Mouse (Mus musculus) intestine, embryonic 14.5 days (tissue): Measurements from ENCODE around the gene Sirt2. TPM values are rescaled to one million over a fixed set of nuclear protein-coding genes. Genes with fewer than 3 reads are reported as not detected.

Source experiments
- ATAC-seq: fragments of 200-750 bp; cut with Nextera tagmentation; replicated peaks from 2 replicates; pipeline ENCODE4 v1.8.0; 2017; ENCODE audit warnings: low read depth, moderate number of reproducible peaks, moderate TSS enrichment, moderate library complexity; ENCODE audit not compliant: low FRiP score, low TSS enrichment
- DNase-seq: peaks from one replicate; pipeline ENCODE4 v3.0.0-alpha.2; 2018; ENCODE audit warnings: low spot score
- H3K27ac ChIP-seq: fragments of 300-500 bp; sonication (generic); 2 replicates; pipeline ENCODE4 v1.5.1; 2014; ENCODE audit warnings: low read depth, mild to moderate bottlenecking, control low read depth
- H3K27me3 ChIP-seq: fragments of 300-500 bp; sonication (generic); replicated peaks from 2 replicates; pipeline ENCODE4 v1.6.1; 2014; ENCODE audit warnings: low read length, control low read depth; ENCODE audit not compliant: control insufficient read depth, insufficient read depth
- H3K36me3 ChIP-seq: fragments of 300-500 bp; sonication (generic); 2 replicates; pipeline ENCODE4 v1.6.1; 2014; ENCODE audit warnings: low read length, control low read depth; ENCODE audit not compliant: control insufficient read depth, insufficient read depth
- H3K4me1 ChIP-seq: fragments of 300-500 bp; sonication (generic); replicated peaks from 2 replicates; pipeline ENCODE4 v1.6.1; 2014; ENCODE audit warnings: low read length, control low read depth, mixed read lengths; ENCODE audit not compliant: control insufficient read depth, insufficient read depth
- H3K4me2 ChIP-seq: fragments of 300-500 bp; sonication (generic); 2 replicates; pipeline ENCODE4 v1.6.1; 2014; ENCODE audit warnings: low read length
- H3K4me3 ChIP-seq: fragments of 300-500 bp; sonication (generic); 2 replicates; pipeline ENCODE4 v1.5.1; 2014; ENCODE audit warnings: low read depth, low read length, control low read depth, mixed read lengths
- H3K9ac ChIP-seq: fragments of 300-500 bp; sonication (generic); 2 replicates; pipeline ENCODE4 v1.6.1; 2014; ENCODE audit warnings: mild to moderate bottlenecking, low read length
- H3K9me3 ChIP-seq: fragments of 300-500 bp; sonication (generic); 2 replicates; pipeline ENCODE4 v1.6.1; 2016; ENCODE audit warnings: low read length, control low read depth; ENCODE audit not compliant: control insufficient read depth
- WGBS: fragments of 180-500 bp; shearing (Covaris S2); extraction: QIAGEN DNeasy Blood & Tissue Kit; methylation state at CpG from one replicate; pipeline ENCODE4 v1.1.7; 2014; 5-methylcytosine and 5-hydroxymethylcytosine counted together
- polyA plus RNA-seq: library from polyadenylated mRNA; unstranded; fragments of >200 nt; fragmentation: Nextera tagmentation; extraction: Ambion mirVana; gene quantifications from 2 replicates; pipeline ENCODE4 v1.2.1, GENCODE M21; 2014

Gene Sirt2
- polyA plus RNA-seq, 1 experiment from 2014 or later = 56.8 TPM

DNA sequence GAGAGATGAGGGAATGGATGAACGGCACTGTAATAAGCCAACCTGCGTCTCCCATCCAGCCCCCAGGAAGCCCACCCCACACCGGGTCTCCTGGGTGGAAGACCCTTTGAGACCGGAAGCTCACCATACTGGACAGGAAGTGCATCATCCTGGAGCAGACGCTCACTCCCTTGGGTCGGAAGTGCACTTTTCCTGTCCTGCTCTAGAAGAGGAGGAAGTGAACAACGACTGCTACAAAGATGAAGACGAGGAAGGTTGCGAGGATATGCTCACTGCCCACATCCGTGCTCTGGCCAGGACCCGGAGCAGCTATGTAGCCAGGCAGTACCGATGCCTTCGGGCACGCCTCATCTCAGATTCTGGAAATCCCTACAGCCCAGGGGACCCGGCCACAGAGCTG, 29.3 kb downstream of the Sirt2 start:
- H3K4me3 ChIP-seq = no peak overlapping the region

DNA sequence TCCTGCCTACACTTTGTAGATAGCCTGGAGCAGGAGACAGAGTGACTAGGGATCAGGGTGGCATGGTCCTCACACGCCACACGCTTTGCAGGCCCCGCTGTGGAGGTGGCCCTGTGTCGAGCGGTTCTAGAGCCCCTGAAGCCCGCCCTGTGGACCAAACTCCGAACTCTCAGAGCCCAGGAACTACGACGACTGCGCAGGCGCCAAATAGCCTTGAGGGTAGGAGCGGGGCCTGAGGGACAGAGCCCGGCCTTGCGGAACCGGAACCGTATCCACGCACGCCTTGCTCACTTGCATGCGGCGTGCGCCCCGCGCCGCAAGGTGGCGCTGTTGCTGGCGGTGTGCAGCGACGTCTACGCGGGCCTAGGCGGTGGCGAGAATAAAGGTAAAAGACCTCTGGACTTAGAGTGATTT, 30.0 kb downstream of the Sirt2 start:
- Histone ChIP-seq H3K4me3 (0 out of 2 replicates have a peak overlapping the region, but pooled peaks have one; percentile 2), H3K9me3 (no peaks in the 10 kb centered on the region), H3K27me3 (no peaks in the 10 kb centered on the region), H3K4me1 (peaks cover 10% of the 10 kb centered on the region; the same call in 1 of the 2 replicates), H3K9ac (peak overlapping the region; percentile 1; the same call in 1 of the 2 replicates), H3K4me2 (peak overlapping the region; percentile 13), H3K36me3 (no peaks in the 10 kb centered on the region), H3K27ac (peak overlapping the region; percentile 3; the same call in 1 of the 2 replicates)
- 15% methylated on average over 32 of the region's 32 CpGs for WGBS
- ATAC-seq = peak; percentile 68; the same call in 1 of the 2 replicates
- DNase-seq = peak; percentile 81

More for the DNA sequence above, 29.3 kb downstream of the Sirt2 start:
- no peaks in the 10 kb centered on the region for H3K27me3 ChIP-seq
- no peaks in the 10 kb centered on the region for H3K36me3 ChIP-seq
- H3K4me2 ChIP-seq = peak overlapping the region; percentile 13
- ATAC-seq (no peak), DNase-seq (no peak)
- no peak overlapping the region for H3K27ac ChIP-seq
- no peak overlapping the region for H3K9ac ChIP-seq
- no peaks in the 10 kb centered on the region for H3K9me3 ChIP-seq
- H3K4me1 ChIP-seq = 0 out of 2 replicates have a peak, but pooled peaks cover 7% of the 10 kb centered on the region
- 74% methylated on average over 15 of the region's 15 CpGs for WGBS

DNA sequence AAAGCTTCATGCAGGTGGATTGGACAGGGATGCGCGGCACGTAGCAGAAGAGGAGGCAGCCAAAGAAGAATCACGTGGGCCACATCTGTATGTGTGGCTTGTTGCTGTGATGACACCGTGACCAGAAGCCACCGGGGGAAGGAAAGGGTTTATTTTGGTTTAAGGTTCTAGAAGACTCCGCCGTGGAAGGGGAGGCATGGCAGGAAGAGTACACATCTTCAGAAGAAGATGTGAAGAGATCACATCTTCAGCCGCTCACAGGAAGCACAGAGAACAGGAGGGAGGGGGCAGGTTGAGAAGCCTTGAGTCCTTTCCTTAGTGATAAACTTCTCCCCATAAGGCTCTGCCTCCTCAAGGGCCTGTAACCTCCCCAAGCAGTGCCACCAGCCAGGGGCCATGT, 33.5 kb downstream of the Sirt2 start:
- Histone ChIP-seq H3K4me3 (no peak overlapping the region), H3K36me3 (no peaks in the 10 kb centered on the region), H3K27me3 (no peaks in the 10 kb centered on the region), H3K27ac (no peak overlapping the region), H3K9ac (no peak overlapping the region), H3K4me1 (peaks cover 31% of the 10 kb centered on the region), H3K4me2 (no peak overlapping the region), H3K9me3 (no peaks in the 10 kb centered on the region)
- ATAC-seq = no peak
- DNase-seq = no peak
- 95% methylated on average over 9 of the region's 9 CpGs for WGBS

DNA sequence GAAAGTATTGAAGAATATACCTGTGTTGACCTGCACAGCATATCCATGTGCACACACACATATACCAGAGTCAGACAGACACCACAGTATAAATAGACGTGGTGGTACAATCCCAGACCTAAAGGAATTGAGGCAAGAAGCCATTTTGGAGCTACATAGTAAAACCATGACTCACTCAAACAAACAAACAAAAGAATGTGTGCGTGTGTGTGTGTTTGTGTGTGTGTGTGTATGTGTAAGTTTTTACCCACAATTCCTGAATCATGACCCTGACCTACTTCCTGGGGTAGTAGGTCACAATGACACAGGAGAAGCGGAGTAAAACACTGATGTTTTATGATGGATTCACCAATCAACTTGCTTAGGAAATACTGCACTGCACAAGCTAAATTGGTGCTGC, 34.9 kb downstream of the Sirt2 start:
- WGBS = 49% methylated on average over 3 of the region's 3 CpGs
- ATAC-seq (no peak), DNase-seq (no peak)
- Histone ChIP-seq H3K36me3 (no peaks in the 10 kb centered on the region), H3K27me3 (no peaks in the 10 kb centered on the region), H3K4me1 (peaks cover 31% of the 10 kb centered on the region), H3K4me3 (no peak overlapping the region), H3K27ac (peak overlapping the region; percentile 90), H3K9me3 (no peaks in the 10 kb centered on the region), H3K9ac (no peak overlapping the region), H3K4me2 (no peak overlapping the region)

DNA sequence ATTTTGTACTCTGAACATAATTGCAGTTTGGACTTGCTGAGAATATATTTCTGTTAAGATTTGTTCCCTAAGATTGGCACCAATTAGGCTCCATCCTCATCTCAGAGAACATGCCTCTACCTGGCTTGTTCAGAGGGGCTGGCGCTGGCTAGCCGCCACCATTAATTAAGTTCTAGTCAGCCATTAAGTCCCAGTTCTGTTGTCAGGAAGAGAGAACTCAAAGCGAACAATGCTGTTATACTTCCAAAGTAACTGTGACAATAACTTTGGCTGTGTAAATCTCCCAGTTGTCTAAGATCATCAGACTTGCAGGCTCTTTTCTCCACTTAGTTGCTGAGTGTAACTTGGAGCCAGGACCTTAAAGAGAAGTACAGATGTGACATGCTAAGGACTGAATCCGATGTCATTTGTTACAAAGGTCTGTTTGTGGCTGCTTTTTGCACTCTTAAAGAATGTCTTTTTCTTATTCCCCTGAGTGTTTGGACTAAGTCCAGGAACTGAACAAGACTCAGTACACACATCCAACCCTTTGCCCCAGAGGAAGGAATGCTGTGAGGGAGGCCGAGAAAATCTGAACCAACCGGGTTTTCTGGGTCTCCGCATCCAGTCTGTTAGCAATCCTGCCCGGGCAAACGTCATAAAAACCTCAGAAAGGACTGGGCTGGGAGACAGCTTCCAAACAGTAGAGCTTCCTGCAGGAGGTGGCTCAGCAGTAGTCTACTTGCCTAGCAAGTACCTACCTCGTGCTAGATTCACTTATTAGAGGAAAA, 35.6 kb downstream of the Sirt2 start:
- WGBS = 9% methylated on average over 10 of the region's 10 CpGs

DNA sequence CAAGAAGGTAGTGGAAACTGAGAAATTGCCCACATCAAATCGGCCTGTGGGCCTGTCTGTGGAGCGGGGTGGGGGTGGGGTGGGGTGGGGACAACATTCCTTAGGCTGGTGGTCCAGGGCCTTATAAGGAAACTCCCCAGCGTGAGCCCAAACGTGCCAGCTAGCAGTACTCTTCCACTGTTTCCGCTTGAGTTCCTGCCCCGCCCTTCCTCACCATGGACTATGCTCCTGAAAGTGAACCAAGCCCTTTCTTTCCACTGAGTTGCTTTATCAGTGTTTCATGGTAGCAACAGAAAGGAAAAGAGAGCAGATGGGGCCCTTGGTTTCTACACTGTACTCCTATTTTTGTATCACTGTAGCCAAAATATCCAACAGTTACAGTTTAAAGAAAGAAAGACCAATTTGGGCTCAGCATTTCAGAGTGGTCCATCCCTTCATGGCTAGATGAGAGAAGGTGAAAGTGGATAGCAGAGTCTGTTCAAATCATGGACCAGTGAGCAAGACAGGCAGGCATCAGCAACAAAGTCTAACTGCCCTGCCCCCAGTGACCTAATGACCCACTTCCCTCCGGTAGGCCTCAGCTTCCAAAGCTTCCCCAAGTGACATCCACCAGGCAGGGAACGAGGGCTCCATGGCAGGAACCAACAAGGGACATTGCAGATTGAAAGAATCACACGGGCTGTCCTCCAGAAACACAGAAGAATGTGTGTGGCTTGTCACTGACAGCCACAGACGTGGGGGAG, 36.5 kb downstream of the Sirt2 start:
- H3K36me3 ChIP-seq = no peaks in the 10 kb centered on the region
- WGBS = 8% methylated on average over 10 of the region's 10 CpGs
- H3K4me1 ChIP-seq = peaks cover 32% of the 10 kb centered on the region
- H3K9ac ChIP-seq = peak overlapping the region; percentile 16
- H3K9me3 ChIP-seq = no peaks in the 10 kb centered on the region
- no peak for DNase-seq
- H3K4me2 ChIP-seq = peak overlapping the region; percentile 23
- peak; percentile 51 for ATAC-seq
- H3K4me3 ChIP-seq = no peak overlapping the region
- H3K27ac ChIP-seq = peak overlapping the region; percentile 90
- no peaks in the 10 kb centered on the region for H3K27me3 ChIP-seq

More for the DNA sequence above, 35.6 kb downstream of the Sirt2 start:
- ATAC-seq = peak; percentile 59
- Histone ChIP-seq H3K27me3 (no peaks in the 10 kb centered on the region), H3K9me3 (no peaks in the 10 kb centered on the region), H3K27ac (peak overlapping the region; percentile 90), H3K36me3 (no peaks in the 10 kb centered on the region), H3K9ac (peak overlapping the region; percentile 5), H3K4me3 (no peak overlapping the region), H3K4me1 (peaks cover 27% of the 10 kb centered on the region), H3K4me2 (peak overlapping the region; percentile 23)
- peak; percentile 82 for DNase-seq

DNA sequence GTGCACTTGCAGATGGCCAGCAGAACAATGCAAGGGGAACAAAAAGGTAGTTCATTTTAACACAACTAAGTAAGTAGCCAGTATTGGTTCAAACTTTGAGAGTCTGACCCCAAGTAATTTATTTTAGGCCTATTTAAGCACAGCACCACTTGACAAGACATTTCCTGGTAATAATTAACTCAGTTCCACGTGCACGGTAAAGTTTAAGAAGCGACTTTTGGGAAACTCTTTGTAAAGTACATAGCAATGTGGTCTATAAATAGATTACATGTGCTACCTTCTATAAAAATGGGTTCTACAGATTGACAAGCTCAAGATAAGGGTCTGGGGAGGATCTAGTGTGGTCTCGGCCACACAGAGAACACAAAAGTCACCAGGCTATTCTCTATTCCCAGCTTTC, 37.2 kb downstream of the Sirt2 start:
- 26% methylated on average over 4 of the region's 4 CpGs for WGBS
- Histone ChIP-seq H3K9ac (no peak overlapping the region), H3K36me3 (no peaks in the 10 kb centered on the region), H3K27me3 (no peaks in the 10 kb centered on the region), H3K4me3 (no peak overlapping the region), H3K9me3 (no peaks in the 10 kb centered on the region), H3K4me1 (peaks cover 36% of the 10 kb centered on the region), H3K4me2 (peak overlapping the region; percentile 23; the same call in 1 of the 2 replicates), H3K27ac (peak overlapping the region; percentile 90)
- ATAC-seq (0 out of 2 replicates have a peak, but pooled peaks have one; percentile 12), DNase-seq (no peak)

DNA sequence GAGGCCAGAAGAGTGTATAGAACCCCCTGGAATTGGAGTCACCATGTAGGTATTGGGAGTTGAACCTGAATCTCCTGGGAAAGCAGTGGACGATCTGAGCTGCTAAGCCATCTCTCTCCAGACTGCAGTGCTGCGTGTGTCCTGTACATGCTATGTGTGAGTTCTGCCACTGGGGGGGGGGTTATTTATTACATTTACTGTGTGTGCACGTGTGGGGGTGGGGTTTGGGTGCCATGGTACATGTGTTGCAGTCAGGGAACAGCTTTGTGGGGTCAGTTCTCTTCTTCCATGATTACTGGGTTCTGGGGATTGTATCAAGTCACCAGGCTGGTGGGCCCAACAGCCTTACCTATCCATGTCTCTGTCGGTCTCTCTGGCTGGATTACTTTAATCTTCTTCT, 40.3 kb downstream of the Sirt2 start:
- 77% methylated on average over 4 of the region's 4 CpGs for WGBS
- Histone ChIP-seq H3K27ac (no peak overlapping the region), H3K4me2 (no peak overlapping the region), H3K4me1 (peaks cover 30% of the 10 kb centered on the region), H3K27me3 (no peaks in the 10 kb centered on the region), H3K9me3 (no peaks in the 10 kb centered on the region), H3K4me3 (no peak overlapping the region), H3K36me3 (peaks cover 1% of the 10 kb centered on the region), H3K9ac (no peak overlapping the region)
- no peak for DNase-seq
- ATAC-seq = no peak
